Mouse (Mus musculus) neutrophil, adult 65 days (primary cell): ENCODE data around the gene Zc3h10. TPM values are rescaled to one million over a fixed set of nuclear protein-coding genes. Genes with fewer than 3 reads are reported as not detected.

Experiments
- total RNA-seq: library from RNA; stranded (reverse); gene quantifications from 2 replicates; pipeline ENCODE4 v1.2.4, GENCODE M21; 2023

The Zc3h10 gene
- total RNA-seq, result 21.4 and 25.9 TPM in 2 replicates

DNA sequence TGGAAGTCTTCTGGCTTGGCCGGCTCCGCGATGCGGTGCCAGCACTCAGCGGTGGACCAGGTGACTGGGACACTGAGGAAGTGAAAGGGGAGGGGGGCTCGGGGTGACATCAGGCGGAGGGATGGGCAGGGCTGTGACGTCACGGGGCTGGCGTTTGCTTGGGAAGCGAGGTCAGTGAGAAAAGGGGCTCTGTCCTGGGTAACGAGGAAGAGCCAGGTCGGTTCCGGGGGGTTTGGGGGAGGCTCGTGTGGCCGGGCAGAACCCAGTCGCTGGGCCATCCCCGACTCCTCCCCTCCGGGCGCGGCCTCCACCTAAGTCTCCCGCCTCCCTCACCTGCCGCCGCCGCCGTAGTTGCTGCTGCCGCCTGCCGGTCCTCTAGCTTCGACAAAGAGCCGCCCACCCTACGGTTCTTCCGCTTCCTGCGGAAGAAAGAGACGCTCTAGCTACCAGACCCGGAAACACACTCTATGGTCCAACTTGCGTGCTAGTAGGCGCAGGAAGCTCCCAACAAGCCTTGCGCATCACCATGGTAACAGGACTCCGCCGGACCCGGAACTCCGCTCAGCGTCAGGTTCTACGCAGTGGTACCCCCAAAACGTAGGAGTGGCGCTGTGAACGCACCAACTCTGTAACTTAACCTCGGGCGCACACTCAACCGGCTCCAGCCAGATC is at the start of gene Zc3h10:
TSS of gene Zc3h10 (minus strand) at position 414 of the 672 bp plus-strand sequence.

GRCm38 (mm10) chr10:128589464-128590192 is 42.1 kb upstream of the Zc3h10 start, which contains the start of gene Erbb3:
Gene Erbb3 (minus strand): TSS chr10:128589652.

DNA sequence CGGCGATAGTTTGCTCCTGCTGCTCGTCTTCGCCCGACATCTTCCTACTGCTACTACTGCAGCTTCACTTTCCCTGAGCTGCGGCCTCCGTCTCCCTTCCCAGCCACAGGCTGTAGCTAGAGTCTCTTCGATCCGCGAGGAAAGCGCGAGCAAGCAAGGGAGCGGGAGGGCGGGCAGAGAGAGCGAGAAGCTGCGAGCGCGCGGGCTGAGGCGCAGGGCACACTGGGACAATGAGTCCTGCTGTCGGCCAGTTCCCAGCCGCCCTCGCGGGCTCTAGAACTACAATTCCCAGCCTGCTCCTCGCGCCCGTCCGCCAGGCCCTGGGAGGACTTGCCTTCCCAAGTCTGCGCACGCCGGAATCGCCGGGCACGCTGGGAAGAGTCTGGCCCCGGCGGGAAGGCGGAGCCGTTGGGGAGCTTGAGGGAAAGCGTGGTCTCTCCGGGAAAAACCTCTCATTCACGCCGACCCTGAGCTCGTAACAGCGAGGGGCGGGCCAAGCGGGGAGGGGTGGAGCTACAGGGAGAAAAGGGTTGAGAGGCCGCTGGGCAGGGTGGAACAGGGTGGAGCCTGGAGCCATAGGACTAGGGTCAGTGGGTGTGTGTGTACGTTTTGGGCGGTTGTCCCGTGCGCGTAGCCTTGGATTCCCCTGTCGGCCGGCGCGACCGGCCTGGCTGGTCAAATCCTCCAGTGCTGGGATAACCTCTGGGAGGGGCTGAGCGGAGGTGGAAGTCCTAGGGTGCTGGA is 18.4 kb upstream of the Zc3h10 start, which contains the start of gene Pa2g4:
TSS of gene Pa2g4 (minus strand) at position 200 of the 744 bp plus-strand sequence.

GRCm38 (mm10) chr10:128548947-128549681 is 1.5 kb upstream of the Zc3h10 start, which contains the start of gene Rpl41:
Gene Rpl41 (minus strand): TSS chr10:128549305.

DNA sequence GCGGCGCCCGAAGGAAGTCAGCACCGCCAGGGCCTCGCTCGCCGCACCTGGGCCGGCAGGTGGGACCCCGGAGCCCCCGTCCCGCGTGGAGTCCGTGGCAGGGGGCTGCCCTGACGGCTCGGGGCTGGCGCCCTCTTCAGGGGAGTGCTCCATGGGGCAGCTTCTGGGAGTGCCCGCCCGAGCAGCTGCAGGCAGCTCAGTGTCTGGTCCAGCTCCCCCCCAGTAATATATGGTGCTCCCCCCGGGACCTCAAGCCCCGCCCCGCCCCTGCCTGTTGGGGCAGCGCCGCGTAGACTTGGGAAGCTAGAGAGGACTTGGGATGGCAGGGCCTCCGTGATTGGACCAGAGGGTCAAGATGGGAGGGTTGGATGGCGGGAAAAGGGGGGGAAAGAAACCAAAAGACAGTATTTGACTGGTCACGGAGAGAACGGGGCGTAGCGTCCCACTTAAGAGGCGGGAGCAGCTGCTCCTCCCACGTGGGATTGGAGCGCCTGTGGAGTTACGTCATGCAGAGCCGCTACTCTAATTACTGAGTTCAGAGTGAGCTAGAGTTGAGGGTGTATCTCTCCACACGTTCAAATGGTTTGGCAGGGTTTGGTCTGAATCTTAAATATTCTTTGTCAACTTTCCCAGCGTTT is 21.8 kb downstream of the Zc3h10 start, which contains the start of gene Esyt1:
TSS of gene Esyt1 (minus strand) at position 201 of the 638 bp plus-strand sequence.

DNA sequence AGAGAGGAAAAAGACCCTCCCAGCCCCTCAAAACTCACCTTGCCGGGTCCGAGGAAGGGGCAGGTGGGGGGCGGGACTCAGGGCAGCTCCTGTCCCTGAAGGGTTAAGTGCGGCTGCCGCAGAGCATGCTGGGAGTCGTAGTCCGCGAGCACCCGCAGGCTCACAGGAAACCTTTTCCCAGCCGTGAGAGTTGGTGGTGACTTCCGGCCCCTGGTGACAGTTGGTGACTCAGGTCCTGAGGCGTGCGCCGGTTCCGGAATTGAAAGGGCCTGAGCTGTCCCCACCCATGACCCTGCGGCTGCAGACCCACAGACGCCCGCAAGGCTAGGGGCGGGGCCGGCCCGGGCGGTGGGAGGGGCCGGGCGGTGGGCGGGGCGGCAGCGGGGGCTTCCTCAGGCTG is 49.0 kb downstream of the Zc3h10 start, which contains the start of gene Myl6b:
TSS of gene Myl6b (minus strand) at position 96 of the 400 bp plus-strand sequence.

DNA sequence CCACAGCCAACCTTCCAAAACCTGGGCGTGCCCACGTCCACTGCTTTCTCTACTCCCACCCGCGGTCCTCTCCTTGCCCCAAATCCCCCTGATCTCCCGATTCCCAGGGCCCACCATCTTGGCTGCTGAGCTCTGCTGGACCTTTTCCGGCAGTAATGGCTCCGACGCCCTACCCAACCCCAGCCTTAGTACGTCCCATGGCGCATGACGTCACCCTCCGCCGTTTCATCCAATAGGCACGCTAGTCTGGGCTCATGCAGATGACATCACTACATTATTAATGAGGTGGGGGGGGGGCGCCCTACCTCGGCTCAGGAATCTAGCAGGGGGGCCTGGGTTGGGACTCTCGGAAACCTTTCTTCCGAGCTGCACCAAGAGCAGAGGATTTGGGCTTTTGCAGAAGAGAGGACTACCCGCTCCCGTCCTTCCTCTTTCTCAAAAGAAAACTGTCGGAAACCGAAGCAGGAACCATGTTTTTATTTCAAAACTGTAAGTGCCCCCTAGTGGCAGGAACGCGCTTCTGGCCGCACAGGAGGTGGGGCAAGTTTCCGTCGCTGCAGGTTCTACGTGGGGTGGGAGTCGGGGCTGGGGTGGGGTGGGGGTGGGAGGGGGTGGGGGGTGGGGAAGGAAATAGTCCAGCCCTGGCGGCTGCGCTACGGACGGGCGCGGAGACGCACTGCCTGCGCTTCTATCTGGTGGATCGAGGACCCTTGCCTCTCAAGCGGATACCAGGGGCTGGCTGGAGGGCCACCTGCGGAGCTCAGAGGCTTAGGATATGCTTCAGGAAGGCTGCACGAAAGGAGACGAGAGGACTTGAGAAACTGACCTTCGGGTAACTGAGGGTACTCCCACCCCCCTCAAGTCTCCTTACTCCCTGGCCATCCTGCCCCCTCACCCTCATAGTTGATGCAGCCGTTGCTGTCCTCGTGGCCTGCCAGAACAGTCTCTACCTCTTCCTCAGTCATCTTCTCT is 53.6 kb downstream of the Zc3h10 start, which contains the start of gene Myl6:
TSS of gene Myl6 (minus strand) at position 451 of the 972 bp plus-strand sequence.

Other genes starting within 250 kb of the Zc3h10 start
- 0.79 and 1.2 TPM in 2 replicates for gene Il23a, start 249.0 kb downstream of the Zc3h10 start, total RNA-seq
- 26.5 and 36.7 TPM in 2 replicates for gene Pan2, start 244.4 kb downstream of the Zc3h10 start, total RNA-seq
- 25.3 and 30.7 TPM in 2 replicates for gene Cnpy2, start 225.3 kb downstream of the Zc3h10 start, total RNA-seq
- gene Cs, start 210.0 kb downstream of the Zc3h10 start, total RNA-seq, result 85.9 and 94.3 TPM in 2 replicates
- 15.2 and 19.1 TPM in 2 replicates for gene Coq10a, start 178.8 kb downstream of the Zc3h10 start, total RNA-seq
- 29.8 and 44.1 TPM in 2 replicates for gene Ankrd52, start 170.7 kb downstream of the Zc3h10 start, total RNA-seq
- not detected in 2 replicates for gene Slc39a5, start 146.5 kb downstream of the Zc3h10 start, total RNA-seq
- gene Nabp2, start 136.3 kb downstream of the Zc3h10 start, total RNA-seq, result 23.4 and 31.8 TPM in 2 replicates
- 37.4 and 48.3 TPM in 2 replicates for gene Rnf41, start 136.1 kb downstream of the Zc3h10 start, total RNA-seq
- gene Smarcc2, start 88.5 kb downstream of the Zc3h10 start, total RNA-seq, result 79.4 TPM in 2 replicates
- gene Myl6, start 53.6 kb downstream of the Zc3h10 start, total RNA-seq, result 1,119 and 1,205 TPM in 2 replicates
- gene Myl6b, start 49.1 kb downstream of the Zc3h10 start, total RNA-seq, result 1.9 and 2.0 TPM in 2 replicates
- gene Esyt1, start 21.9 kb downstream of the Zc3h10 start, total RNA-seq, result 116 and 144 TPM in 2 replicates
- 1,166 and 1,291 TPM in 2 replicates for gene Rpl41, start 1.5 kb upstream of the Zc3h10 start, total RNA-seq
- gene Pa2g4, start 18.2 kb upstream of the Zc3h10 start, total RNA-seq, result 28.5 and 31.0 TPM in 2 replicates
- gene Erbb3, start 41.9 kb upstream of the Zc3h10 start, total RNA-seq, result 0.35 and 0.50 TPM in 2 replicates
- gene Rps26, start 79.0 kb upstream of the Zc3h10 start, total RNA-seq, result 150 and 359 TPM in 2 replicates
- gene Ikzf4, start 98.2 kb upstream of the Zc3h10 start, total RNA-seq, result 0.16 TPM in 1 of 2 replicates, not detected in the other
- 1.0 and 1.2 TPM in 2 replicates for gene Suox, start 126.3 kb upstream of the Zc3h10 start, total RNA-seq
- 95.8 and 96.9 TPM in 2 replicates for gene Rab5b, start 148.5 kb upstream of the Zc3h10 start, total RNA-seq
- gene Pmel, start 156.4 kb upstream of the Zc3h10 start, total RNA-seq, result 2.3 and 2.6 TPM in 2 replicates
- gene Cdk2, start 157.3 kb upstream of the Zc3h10 start, total RNA-seq, result 71.8 and 90.9 TPM in 2 replicates
- gene Dgka, start 197.1 kb upstream of the Zc3h10 start, total RNA-seq, result 46.0 and 58.2 TPM in 2 replicates
- gene Pym1, start 200.1 kb upstream of the Zc3h10 start, total RNA-seq, result 23.9 and 25.2 TPM in 2 replicates
- gene Mmp19, start 243.1 kb upstream of the Zc3h10 start, total RNA-seq, result 4.7 and 6.9 TPM in 2 replicates